Mouse (Mus musculus) C2C12 (cell line): ENCODE results near the gene Prss50.

Experiments used
- CTCF ChIP-seq: IDR thresholded peaks from one replicate; pipeline ENCODE4 v1.5.1; 2011; ENCODE audit not compliant: control insufficient read depth, insufficient read depth, insufficient read length
- MAX ChIP-seq: IDR thresholded peaks from one replicate; pipeline ENCODE4 v1.6.1; 2011; ENCODE audit warnings: mild to moderate bottlenecking, control low read depth

DNA sequence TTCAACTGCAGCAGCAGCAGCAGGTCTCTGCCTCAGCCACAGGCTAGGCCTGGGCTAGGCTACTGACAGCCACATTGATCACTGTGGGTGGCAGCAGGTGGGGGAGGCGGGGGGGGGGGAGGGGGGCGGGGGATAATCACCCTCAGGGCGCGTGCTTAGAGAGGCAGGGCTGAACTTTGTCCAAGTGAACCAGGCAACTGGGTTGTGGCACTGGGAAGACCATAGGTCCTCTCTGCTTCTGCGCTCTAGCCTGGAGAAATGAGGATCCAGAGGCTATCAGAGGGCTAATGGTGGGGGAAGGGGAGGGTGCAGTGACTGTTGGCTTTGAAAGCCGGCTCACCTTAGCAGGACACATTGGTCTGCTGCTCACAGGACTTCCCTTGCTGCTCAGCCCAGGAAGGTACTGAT is 17.5 kb downstream of the Prss50 start:
- TF ChIP-seq MAX, result no peak
- no peak for TF ChIP-seq CTCF
